Mouse (Mus musculus): ENCODE results near the gene Jpt1. TPM values are rescaled to one million over a fixed set of nuclear protein-coding genes. Genes with fewer than 3 reads are reported as not detected.
"Not testable (repeated sequence)": the region's sequence is repeated elsewhere in the genome, so short reads cannot be mapped to it uniquely, and the experiment has no call there.

The Jpt1 gene
- polyA plus RNA-seq, 1 experiment from 2014 or later, result 263 TPM

- peaks cover 23% of the 10 kb centered on the region for H3K4me1 ChIP-seq (replicated peaks; ENCODE audit: control insufficient read depth, insufficient read depth, low read length)
- not testable (repeated sequence) for H3K9ac ChIP-seq (ENCODE audit: low read depth, low read length); H3K9me3 ChIP-seq (ENCODE audit: control insufficient read depth); H3K4me3 ChIP-seq (ENCODE audit: low read depth, low read length); H3K36me3 ChIP-seq (ENCODE audit: control insufficient read depth, insufficient read depth); H3K4me2 ChIP-seq (replicated peaks; ENCODE audit: low read depth); ATAC-seq; H3K27me3 ChIP-seq (replicated peaks; ENCODE audit: control insufficient read depth, insufficient read depth, low read length); H3K27ac ChIP-seq (ENCODE audit: low read depth, low read length)
- TF ChIP-seq CTCF (IDR thresholded peaks at IDR 0.05; ENCODE audit: low read depth), result 0 out of 2 replicates have a peak, but pooled peaks have one; percentile 15
- WGBS, result 87% methylated on average over 6 of the region's 6 CpGs
These were observed 59.4 kb downstream of the Jpt1 start for GRCm38 (mm10) chr11:115454822-115455221.

- no peak overlapping the region for H3K4me3 ChIP-seq (ENCODE audit: low read depth, low read length)
- H3K27me3 ChIP-seq (replicated peaks; ENCODE audit: control insufficient read depth, insufficient read depth, low read length), result no peaks in the 10 kb centered on the region
- no peak for TF ChIP-seq CTCF (IDR thresholded peaks at IDR 0.05; ENCODE audit: low read depth)
- 58% methylated on average over 4 of the region's 4 CpGs for WGBS
- no peak overlapping the region for H3K27ac ChIP-seq (ENCODE audit: low read depth, low read length)
- H3K36me3 ChIP-seq (ENCODE audit: control insufficient read depth, insufficient read depth), result no peaks in the 10 kb centered on the region
- peaks cover 28% of the 10 kb centered on the region for H3K4me1 ChIP-seq (replicated peaks; ENCODE audit: control insufficient read depth, insufficient read depth, low read length)
- no peak overlapping the region for H3K4me2 ChIP-seq (replicated peaks; ENCODE audit: low read depth)
- no peak for ATAC-seq
- H3K9ac ChIP-seq (ENCODE audit: low read depth, low read length), result no peak overlapping the region
- H3K9me3 ChIP-seq (ENCODE audit: control insufficient read depth), result no peaks in the 10 kb centered on the region
These were observed 60.9 kb downstream of the Jpt1 start for GRCm38 (mm10) chr11:115453306-115453705.

GRCm38 (mm10) chr11:115452281-115452860, 61.8 kb downstream of the Jpt1 start:
- Histone ChIP-seq H3K4me1 (replicated peaks; ENCODE audit: control insufficient read depth, insufficient read depth, low read length) (peaks cover 20% of the 10 kb centered on the region), H3K27ac (ENCODE audit: low read depth, low read length) (no peak overlapping the region), H3K9me3 (ENCODE audit: control insufficient read depth) (no peaks in the 10 kb centered on the region), H3K4me2 (replicated peaks; ENCODE audit: low read depth) (no peak overlapping the region), H3K4me3 (ENCODE audit: low read depth, low read length) (no peak overlapping the region), H3K36me3 (ENCODE audit: control insufficient read depth, insufficient read depth) (no peaks in the 10 kb centered on the region), H3K9ac (ENCODE audit: low read depth, low read length) (no peak overlapping the region), H3K27me3 (replicated peaks; ENCODE audit: control insufficient read depth, insufficient read depth, low read length) (no peaks in the 10 kb centered on the region)
- no peak for TF ChIP-seq CTCF (IDR thresholded peaks at IDR 0.05; ENCODE audit: low read depth)
- ATAC-seq, result no peak
- 83% methylated on average over 7 of the region's 7 CpGs for WGBS

- no peak overlapping the region for H3K4me3 ChIP-seq (ENCODE audit: low read depth, low read length)
- peaks cover 18% of the 10 kb centered on the region for H3K4me1 ChIP-seq (replicated peaks; ENCODE audit: control insufficient read depth, insufficient read depth, low read length)
- no peak overlapping the region for H3K27ac ChIP-seq (ENCODE audit: low read depth, low read length)
- H3K36me3 ChIP-seq (ENCODE audit: control insufficient read depth, insufficient read depth), result no peaks in the 10 kb centered on the region
- no peaks in the 10 kb centered on the region for H3K9me3 ChIP-seq (ENCODE audit: control insufficient read depth)
- ATAC-seq, result no peak
- H3K4me2 ChIP-seq (replicated peaks; ENCODE audit: low read depth), result no peak overlapping the region
- H3K27me3 ChIP-seq (replicated peaks; ENCODE audit: control insufficient read depth, insufficient read depth, low read length), result no peaks in the 10 kb centered on the region
- WGBS, result 68% methylated on average over 8 of the region's 8 CpGs
- no peak overlapping the region for H3K9ac ChIP-seq (ENCODE audit: low read depth, low read length)
- TF ChIP-seq CTCF (IDR thresholded peaks at IDR 0.05; ENCODE audit: low read depth), result no peak
These were observed 62.4 kb downstream of the Jpt1 start for GRCm38 (mm10) chr11:115451781-115452241.

GRCm38 (mm10) chr11:115450176-115450575, 64.0 kb downstream of the Jpt1 start:
- peak overlapping the region; percentile 87 for H3K27ac ChIP-seq (ENCODE audit: low read depth, low read length)
- WGBS, result 48% methylated on average over 7 of the region's 7 CpGs
- ATAC-seq, result peak; percentile 85
- no peaks in the 10 kb centered on the region for H3K27me3 ChIP-seq (replicated peaks; ENCODE audit: control insufficient read depth, insufficient read depth, low read length)
- H3K4me1 ChIP-seq (replicated peaks; ENCODE audit: control insufficient read depth, insufficient read depth, low read length), result peaks cover 16% of the 10 kb centered on the region; the same call in 1 of the 2 replicates
- no peaks in the 10 kb centered on the region for H3K9me3 ChIP-seq (ENCODE audit: control insufficient read depth)
- no peaks in the 10 kb centered on the region for H3K36me3 ChIP-seq (ENCODE audit: control insufficient read depth, insufficient read depth)
- TF ChIP-seq CTCF (IDR thresholded peaks at IDR 0.05; ENCODE audit: low read depth), result no peak
- H3K4me3 ChIP-seq (ENCODE audit: low read depth, low read length), result no peak overlapping the region
- H3K9ac ChIP-seq (ENCODE audit: low read depth, low read length), result no peak overlapping the region
- peak overlapping the region; percentile 37 for H3K4me2 ChIP-seq (replicated peaks; ENCODE audit: low read depth)

- Histone ChIP-seq H3K27me3 (replicated peaks; ENCODE audit: control insufficient read depth, insufficient read depth, low read length) (no peaks in the 10 kb centered on the region), H3K9me3 (ENCODE audit: control insufficient read depth) (no peaks in the 10 kb centered on the region), H3K27ac (ENCODE audit: low read depth, low read length) (peak overlapping the region; percentile 87), H3K9ac (ENCODE audit: low read depth, low read length) (peak overlapping the region; percentile 11; the same call in 1 of the 2 replicates), H3K4me3 (ENCODE audit: low read depth, low read length) (no peak overlapping the region), H3K36me3 (ENCODE audit: control insufficient read depth, insufficient read depth) (no peaks in the 10 kb centered on the region), H3K4me1 (replicated peaks; ENCODE audit: control insufficient read depth, insufficient read depth, low read length) (peaks cover 16% of the 10 kb centered on the region; the same call in 1 of the 2 replicates), H3K4me2 (replicated peaks; ENCODE audit: low read depth) (peak overlapping the region; percentile 37; the same call in 1 of the 2 replicates)
- TF ChIP-seq CTCF (IDR thresholded peaks at IDR 0.05; ENCODE audit: low read depth), result no peak
- no peak for ATAC-seq
- 33% methylated on average over 7 of the region's 7 CpGs for WGBS
These were observed 65.2 kb downstream of the Jpt1 start for GRCm38 (mm10) chr11:115448998-115449397.
